Mouse (Mus musculus) midbrain, embryonic 11.5 days (tissue): Measurements from ENCODE around the gene Palld. TPM values are rescaled to one million over a fixed set of nuclear protein-coding genes. Genes with fewer than 3 reads are reported as not detected.

ENCODE experiments used
- ATAC-seq: fragments of 200-750 bp; cut with Nextera tagmentation; 2 replicates; pipeline ENCODE4 v1.8.0; 2017; ENCODE audit warnings: moderate TSS enrichment, moderate library complexity; ENCODE audit not compliant: low FRiP score
- DNase-seq: peaks from one replicate; pipeline ENCODE4 v3.0.0; 2015; ENCODE audit warnings: low spot score; ENCODE audit errors: missing footprints
- H3K27ac ChIP-seq: fragments of 300-500 bp; sonication (generic); 2 replicates; pipeline ENCODE4 v1.5.1; 2014; ENCODE audit warnings: low read depth, low read length
- H3K27me3 ChIP-seq: fragments of 300-500 bp; sonication (generic); 2 replicates; pipeline ENCODE4 v1.6.1; 2014; ENCODE audit warnings: mild to moderate bottlenecking, low read length, moderate library complexity, mixed read lengths; ENCODE audit not compliant: control insufficient read depth, insufficient read depth
- H3K36me3 ChIP-seq: fragments of 300-500 bp; sonication (generic); 2 replicates; pipeline ENCODE4 v1.6.1; 2014; ENCODE audit warnings: mild to moderate bottlenecking, low read length, moderate library complexity, mixed read lengths; ENCODE audit not compliant: control insufficient read depth, insufficient read depth
- H3K4me1 ChIP-seq: fragments of 300-500 bp; sonication (generic); 2 replicates; pipeline ENCODE4 v1.6.1; 2014; ENCODE audit warnings: low read length; ENCODE audit not compliant: control insufficient read depth, insufficient read depth
- H3K4me2 ChIP-seq: fragments of 300-500 bp; sonication (generic); 2 replicates; pipeline ENCODE4 v1.6.1; 2014; ENCODE audit warnings: mild to moderate bottlenecking, moderate library complexity
- H3K4me3 ChIP-seq: fragments of 300-500 bp; sonication (generic); 2 replicates; pipeline ENCODE4 v1.5.1; 2014; ENCODE audit warnings: low read depth, low read length
- H3K9ac ChIP-seq: fragments of 300-500 bp; sonication (generic); 2 replicates; pipeline ENCODE4 v1.6.1; 2014; ENCODE audit warnings: low read length
- H3K9me3 ChIP-seq: fragments of 300-500 bp; sonication (generic); 2 replicates; pipeline ENCODE4 v1.6.1; 2016; ENCODE audit warnings: low read length; ENCODE audit not compliant: control insufficient read depth
- WGBS: fragments of 180-500 bp; shearing (Covaris S2); extraction: QIAGEN DNeasy Blood & Tissue Kit; methylation state at CpG from one replicate; pipeline ENCODE4 v1.1.7; 2014; 5-methylcytosine and 5-hydroxymethylcytosine counted together
- polyA plus RNA-seq: library from polyadenylated mRNA; unstranded; fragments of >200 nt; fragmentation: Nextera tagmentation; extraction: Ambion mirVana; gene quantifications from 2 replicates; pipeline ENCODE4 v1.2.1, GENCODE M21; 2014

Palld gene
- polyA plus RNA-seq, 1 experiment from 2014 or later = 40.4 TPM

DNA sequence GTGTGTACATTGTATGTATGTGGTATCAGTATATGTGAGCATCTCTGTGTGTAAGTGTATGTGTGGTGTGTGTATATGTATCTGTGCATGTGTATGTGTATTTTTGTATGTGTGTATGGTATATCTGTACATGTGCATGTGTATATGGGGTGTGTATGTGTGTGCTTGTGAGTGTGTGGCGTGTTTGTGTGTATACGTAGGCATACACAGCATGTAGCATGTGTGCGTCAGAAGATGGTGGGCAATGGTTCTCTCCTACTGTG lies 435.0 kb downstream of the Palld start:
- Histone ChIP-seq H3K27me3 (no peaks in the 10 kb centered on the region), H3K4me2 (no peak overlapping the region), H3K36me3 (no peaks in the 10 kb centered on the region), H3K4me1 (peaks cover 6% of the 10 kb centered on the region), H3K4me3 (no peak overlapping the region), H3K9me3 (no peaks in the 10 kb centered on the region), H3K27ac (no peak overlapping the region), H3K9ac (no peak overlapping the region)
- WGBS = 98% methylated on average over 3 of the region's 3 CpGs
- ATAC-seq (no peak), DNase-seq (no peak)

- no peak overlapping the region for H3K4me2 ChIP-seq
- H3K9ac ChIP-seq = no peak overlapping the region
- H3K4me1 ChIP-seq = peaks cover 6% of the 10 kb centered on the region
- ATAC-seq (0 out of 2 replicates have a peak, but pooled peaks have one; percentile 27), DNase-seq (no peak)
- H3K36me3 ChIP-seq = no peaks in the 10 kb centered on the region
- no peaks in the 10 kb centered on the region for H3K27me3 ChIP-seq
- H3K9me3 ChIP-seq = no peaks in the 10 kb centered on the region
- no peak overlapping the region for H3K4me3 ChIP-seq
- H3K27ac ChIP-seq = no peak overlapping the region
- 80% methylated on average over 15 of the region's 15 CpGs for WGBS
Observed at GRCm38 (mm10) chr8:61466696-61467552, 435.6 kb downstream of the Palld start.

DNA sequence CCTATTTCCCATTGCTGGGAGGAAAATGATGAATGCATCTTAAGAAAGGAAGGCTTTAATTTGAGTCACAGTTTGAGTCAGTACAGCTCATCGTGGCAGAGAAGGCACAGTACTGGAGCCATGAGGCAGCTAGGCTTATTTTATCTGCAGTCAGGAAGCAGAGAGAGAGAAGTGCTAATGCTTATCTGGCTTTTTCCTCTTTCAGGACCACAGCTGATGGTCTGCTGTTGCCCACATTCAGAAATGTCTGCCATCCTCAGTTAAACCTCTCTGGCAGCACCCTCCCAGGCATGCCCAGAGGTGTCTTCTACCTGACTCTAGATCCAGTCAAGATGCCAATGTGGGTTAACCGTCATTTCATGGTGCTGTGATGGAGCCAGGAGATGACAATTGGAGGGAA lies 438.1 kb downstream of the Palld start:
- ATAC-seq = no peak
- Histone ChIP-seq H3K4me2 (no peak overlapping the region), H3K36me3 (no peaks in the 10 kb centered on the region), H3K27me3 (no peaks in the 10 kb centered on the region), H3K4me1 (peaks cover 6% of the 10 kb centered on the region), H3K9me3 (no peaks in the 10 kb centered on the region), H3K4me3 (no peak overlapping the region), H3K9ac (no peak overlapping the region), H3K27ac (no peak overlapping the region)
- no peak for DNase-seq
- 75% methylated on average over 2 of the region's 2 CpGs for WGBS

- WGBS = 85% methylated on average over 5 of the region's 5 CpGs
- no peak overlapping the region for H3K27ac ChIP-seq
- no peaks in the 10 kb centered on the region for H3K36me3 ChIP-seq
- H3K9ac ChIP-seq = no peak overlapping the region
- ATAC-seq (no peak), DNase-seq (no peak)
- no peak overlapping the region for H3K4me2 ChIP-seq
- no peak overlapping the region for H3K4me3 ChIP-seq
- no peaks in the 10 kb centered on the region for H3K9me3 ChIP-seq
- H3K4me1 ChIP-seq = peaks cover 2% of the 10 kb centered on the region; the same call in 1 of the 2 replicates
- no peaks in the 10 kb centered on the region for H3K27me3 ChIP-seq
Observed at GRCm38 (mm10) chr8:61462221-61462620, 440.3 kb downstream of the Palld start.

Other genes with a start within 250 kb of the Palld start
- gene Ddx60, start 25.4 kb upstream of the Palld start, polyA plus RNA-seq = 0.25 and 0.45 TPM in 2 replicates
- not detected in 2 replicates for gene Anxa10, start 220.5 kb upstream of the Palld start, polyA plus RNA-seq